ENCODE assay signal across 8 mouse cellular contexts in genomic region chr8:12915187-12916006, GRCm38 (mm10). TPM values are rescaled to one million over a fixed set of nuclear protein-coding genes. Genes with fewer than 3 reads are reported as not detected.
A peak's percentile ranks its signal among the peaks of the same experiment; 100 is the strongest.
DNase-seq lines count a peak whose midpoint lies in the region; ATAC-seq lines count a peak whose summit lies in the region.

No protein-coding gene starts in this region.

- no peak for DNase-seq in heart, embryonic 10.5 days (ENCODE audit: low spot score)
- DNase-seq in heart, postnatal 4 days = no peak
- peak; percentile 59 for DNase-seq in WW6 (ENCODE audit: low read depth, low spot score)
- peak; percentile 49 for DNase-seq in kidney, postnatal 14 days
- DNase-seq in ovary, postnatal 14 days (ENCODE audit: low spot score) = no peak
- no peak for DNase-seq in ovary, postnatal 36 days (ENCODE audit: low spot score)

- peak overlapping the region; percentile 74 for H3K27ac ChIP-seq in heart, embryonic 10.5 days
- H3K27ac ChIP-seq in embryonic facial prominence, embryonic 15.5 days (replicated peaks) = peak overlapping the region; percentile 72
- peak overlapping the region; percentile 61 for H3K27ac ChIP-seq in midbrain, embryonic 13.5 days

- WGBS in heart, embryonic 10.5 days = 18% methylated on average over 42 of the region's 42 CpGs
- WGBS in embryonic facial prominence, embryonic 15.5 days = 11% methylated on average over 42 of the region's 42 CpGs
- 17% methylated on average over 42 of the region's 42 CpGs for WGBS in midbrain, embryonic 13.5 days

- H3K27me3 ChIP-seq in heart, embryonic 10.5 days (ENCODE audit: insufficient read depth, poor library complexity, severe bottlenecking) = peaks cover 25% of the 10 kb centered on the region; the same call in 1 of the 2 replicates
- H3K27me3 ChIP-seq in embryonic facial prominence, embryonic 15.5 days = no peaks in the 10 kb centered on the region
- no peaks in the 10 kb centered on the region for H3K27me3 ChIP-seq in midbrain, embryonic 13.5 days

- peak overlapping the region; percentile 39 for H3K9ac ChIP-seq in embryonic facial prominence, embryonic 15.5 days
- peak overlapping the region; percentile 80 for H3K9ac ChIP-seq in midbrain, embryonic 13.5 days (replicated peaks)

- peak; percentile 58 for ATAC-seq in embryonic facial prominence, embryonic 15.5 days (ENCODE audit: insufficient number of reproducible peaks, low FRiP score, low TSS enrichment, low read depth)
- peak; percentile 85 for ATAC-seq in midbrain, embryonic 13.5 days

- H3K9me3 ChIP-seq in heart, embryonic 10.5 days = no peaks in the 10 kb centered on the region
- H3K9me3 ChIP-seq in embryonic facial prominence, embryonic 15.5 days (replicated peaks) = no peaks in the 10 kb centered on the region
- H3K9me3 ChIP-seq in midbrain, embryonic 13.5 days = no peaks in the 10 kb centered on the region

- H3K4me2 ChIP-seq in embryonic facial prominence, embryonic 15.5 days (replicated peaks) = peak overlapping the region; percentile 88
- H3K4me2 ChIP-seq in midbrain, embryonic 13.5 days (replicated peaks) = peak overlapping the region; percentile 79

- H3K36me3 ChIP-seq in heart, embryonic 10.5 days = 0 out of 2 replicates have a peak, but pooled peaks cover 5% of the 10 kb centered on the region
- H3K36me3 ChIP-seq in embryonic facial prominence, embryonic 15.5 days = no peaks in the 10 kb centered on the region
- 0 out of 2 replicates have a peak, but pooled peaks cover 2% of the 10 kb centered on the region for H3K36me3 ChIP-seq in midbrain, embryonic 13.5 days

- H3K4me3 ChIP-seq in heart, embryonic 10.5 days = peak overlapping the region; percentile 65
- H3K4me3 ChIP-seq in embryonic facial prominence, embryonic 15.5 days (replicated peaks) = peak overlapping the region; percentile 58
- peak overlapping the region; percentile 55 for H3K4me3 ChIP-seq in midbrain, embryonic 13.5 days (replicated peaks)

- H3K4me1 ChIP-seq in heart, embryonic 10.5 days = peaks cover 23% of the 10 kb centered on the region
- H3K4me1 ChIP-seq in embryonic facial prominence, embryonic 15.5 days = peaks cover 24% of the 10 kb centered on the region
- peaks cover 44% of the 10 kb centered on the region for H3K4me1 ChIP-seq in midbrain, embryonic 13.5 days (replicated peaks)

RNA-seq across cellular contexts. Expression of gene Mcf2l, which starts 41.8 kb away (rescaled TPM):
- polyA plus RNA-seq in heart, embryonic 10.5 days (2016; fragmentation: Nextera tagmentation; extraction: Ambion mirVana) = 8.3 and 9.1 TPM in 2 replicates
- 10 to 100 TPM; 28.8 to 33.0 TPM for total RNA-seq in heart, postnatal 4 days (2021)
- polyA plus RNA-seq in embryonic facial prominence, embryonic 15.5 days (2015; fragmentation: Nextera tagmentation; extraction: Ambion mirVana) = 16.8 and 18.7 TPM in 2 replicates
- 130 and 141 TPM in 2 replicates for polyA plus RNA-seq in midbrain, embryonic 13.5 days (2015; fragmentation: Nextera tagmentation; extraction: Ambion mirVana)

Comparison
In these comparisons a context has a peak if more than half of its experiments do, and no peak if none do; other contexts are left out.
1. DNase-seq: peak in WW6 (single experiment) and kidney, postnatal 14 days (single experiment); none in heart, embryonic 10.5 days (single experiment), heart, postnatal 4 days (single experiment), ovary, postnatal 14 days (single experiment) and ovary, postnatal 36 days (single experiment).
2. Peak in every context shown above with its lines, with median percentiles within 50 percentile points of each other: H3K27ac ChIP-seq and H3K4me3 ChIP-seq.